Mouse (Mus musculus): ENCODE results near the gene Pygo2. TPM values are rescaled to one million over a fixed set of nuclear protein-coding genes. Genes with fewer than 3 reads are reported as not detected.

The Pygo2 gene
- polyA plus RNA-seq (2014; fragmentation: Nextera tagmentation; extraction: Ambion mirVana), result 55.8 and 56.5 TPM in 2 replicates

DNA sequence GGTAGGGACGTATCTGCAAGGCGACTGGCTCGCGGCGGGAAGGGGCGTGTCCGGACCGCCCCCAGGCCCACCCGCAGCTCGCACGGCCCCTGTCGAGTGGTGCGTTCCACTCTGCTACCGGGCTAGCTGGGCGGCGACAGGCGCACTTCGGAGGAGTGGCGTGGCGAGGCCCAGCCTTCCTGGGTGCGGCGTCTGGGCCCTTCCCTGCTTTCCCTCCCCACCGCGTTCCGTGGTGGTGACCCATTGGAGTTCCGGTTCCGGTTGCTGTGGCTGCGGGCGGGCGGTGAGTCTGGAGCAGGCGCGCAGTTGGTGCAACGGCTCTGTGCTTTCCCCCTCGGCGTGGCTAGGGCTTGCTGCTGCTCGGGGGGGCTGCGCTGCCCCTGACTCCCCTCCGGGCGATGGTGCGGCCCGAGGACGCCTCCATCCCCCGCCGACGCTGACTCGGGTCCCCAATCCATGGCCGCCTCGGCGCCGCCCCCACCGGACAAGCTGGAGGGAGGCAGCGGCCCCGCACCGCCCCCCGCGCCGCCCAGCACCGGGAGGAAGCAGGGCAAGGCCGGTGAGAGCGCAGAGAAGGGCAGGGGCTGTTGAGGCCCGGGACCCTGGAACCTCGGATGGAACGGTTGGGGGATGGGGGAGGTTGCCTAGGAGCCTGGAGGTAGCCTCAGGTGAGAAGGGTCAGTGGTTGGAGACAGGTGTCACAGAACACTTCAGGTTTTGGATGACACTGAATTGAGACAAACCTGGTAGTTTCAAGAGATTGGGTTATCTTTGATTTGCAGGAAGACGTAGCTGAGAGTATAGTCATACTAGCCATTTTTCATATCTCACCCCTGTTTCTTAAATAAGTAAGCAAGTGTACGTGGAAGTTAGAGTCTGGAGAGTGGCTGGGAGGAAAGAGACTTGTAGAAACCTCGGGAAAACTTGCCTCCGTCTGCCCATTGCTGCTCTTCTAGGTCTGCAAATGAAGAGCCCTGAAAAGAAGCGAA lies at the start of gene Pygo2:
Gene Pygo2, plus strand, starts transcription at position 44 of the 989 bp plus-strand sequence.
- H3K4me3 ChIP-seq (ENCODE audit: low read depth, low read length), result peak within 1 kb of the TSS; percentile 97
- H3K4me1 ChIP-seq (ENCODE audit: control insufficient read depth, insufficient read depth, low read length), result no peaks in the 10 kb centered on the region
- no peaks in the 10 kb centered on the region for H3K9me3 ChIP-seq (replicated peaks; ENCODE audit: control insufficient read depth, low read length)
- 3% methylated on average over 58 of the region's 68 CpGs for WGBS
- no peaks in the 10 kb centered on the region for H3K27me3 ChIP-seq (ENCODE audit: control insufficient read depth, insufficient read depth, low read length)
- H3K36me3 ChIP-seq (replicated peaks; ENCODE audit: control insufficient read depth, insufficient read depth, low read depth, low read length), result peaks cover 7% of the 10 kb centered on the region
- ATAC-seq (replicated peaks; ENCODE audit: insufficient number of reproducible peaks, low FRiP score, low TSS enrichment, low read depth) (peak; percentile 95), DNase-seq (ENCODE audit: low spot score) (peak; percentile 95)
- peak within 1 kb of the TSS; percentile 94 for H3K9ac ChIP-seq (replicated peaks; ENCODE audit: low read length)
- H3K27ac ChIP-seq (replicated peaks; ENCODE audit: low read depth, low read length), result peak within 1 kb of the TSS; percentile 83
- peak within 1 kb of the TSS; percentile 82 for H3K4me2 ChIP-seq (ENCODE audit: low read depth, low read length)

DNA sequence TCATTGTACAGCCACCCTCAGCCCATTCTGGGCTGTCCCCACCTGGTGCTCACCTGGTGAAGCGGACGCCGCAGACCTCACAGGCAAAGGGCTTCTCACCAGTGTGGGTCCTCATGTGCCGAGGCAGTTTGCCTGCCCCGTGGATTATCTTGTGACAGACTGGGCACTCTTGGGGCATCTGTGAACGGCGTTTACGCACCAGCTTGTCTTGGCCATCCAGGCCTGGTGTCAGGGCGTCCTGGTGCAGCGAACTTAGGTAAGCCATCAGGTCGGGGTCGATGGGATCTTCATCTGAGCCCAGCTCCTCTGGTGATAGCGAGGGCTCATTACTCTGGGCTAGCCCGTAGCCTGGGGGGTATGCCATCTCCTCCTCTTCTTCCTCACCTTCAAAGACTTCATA lies 49.7 kb upstream of the Pygo2 start:
- no peak overlapping the region for H3K27ac ChIP-seq (replicated peaks; ENCODE audit: low read depth, low read length)
- no peaks in the 10 kb centered on the region for H3K27me3 ChIP-seq (ENCODE audit: control insufficient read depth, insufficient read depth, low read length)
- no peak for ATAC-seq (replicated peaks; ENCODE audit: insufficient number of reproducible peaks, low FRiP score, low TSS enrichment, low read depth)
- WGBS, result 93% methylated on average over 14 of the region's 14 CpGs
- no peak overlapping the region for H3K4me2 ChIP-seq (ENCODE audit: low read depth, low read length)
- no peak for DNase-seq (ENCODE audit: low spot score)
- H3K9me3 ChIP-seq (replicated peaks; ENCODE audit: control insufficient read depth, low read length), result no peaks in the 10 kb centered on the region
- H3K4me3 ChIP-seq (ENCODE audit: low read depth, low read length), result no peak overlapping the region
- H3K36me3 ChIP-seq (replicated peaks; ENCODE audit: control insufficient read depth, insufficient read depth, low read depth, low read length), result no peaks in the 10 kb centered on the region
- H3K4me1 ChIP-seq (ENCODE audit: control insufficient read depth, insufficient read depth, low read length), result peaks cover 2% of the 10 kb centered on the region; the same call in 1 of the 2 replicates
- no peak overlapping the region for H3K9ac ChIP-seq (replicated peaks; ENCODE audit: low read length)

DNA sequence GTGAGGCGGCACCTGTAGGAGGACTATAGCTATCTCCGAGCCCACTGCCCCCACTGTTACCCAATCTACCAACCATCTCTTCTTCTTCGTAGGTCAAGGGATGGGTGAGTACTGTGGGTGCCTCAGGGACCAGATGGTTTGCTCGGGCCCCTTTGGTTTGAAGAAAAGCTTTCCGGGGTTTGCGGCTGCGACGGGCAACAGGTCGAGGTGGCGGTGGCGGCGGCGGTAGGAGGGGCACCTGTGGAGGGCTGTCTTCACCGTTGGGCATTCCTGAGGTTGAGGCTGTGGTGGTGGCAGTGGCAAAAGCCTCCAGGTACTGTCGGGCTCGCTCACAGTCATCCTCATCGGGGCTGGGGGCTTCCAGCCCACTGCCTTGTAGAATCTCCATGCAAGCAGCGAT lies 49.3 kb upstream of the Pygo2 start:
- Histone ChIP-seq H3K4me1 (ENCODE audit: control insufficient read depth, insufficient read depth, low read length) (peaks cover 2% of the 10 kb centered on the region; the same call in 1 of the 2 replicates), H3K4me3 (ENCODE audit: low read depth, low read length) (no peak overlapping the region), H3K36me3 (replicated peaks; ENCODE audit: control insufficient read depth, insufficient read depth, low read depth, low read length) (no peaks in the 10 kb centered on the region), H3K9ac (replicated peaks; ENCODE audit: low read length) (no peak overlapping the region), H3K27ac (replicated peaks; ENCODE audit: low read depth, low read length) (no peak overlapping the region), H3K9me3 (replicated peaks; ENCODE audit: control insufficient read depth, low read length) (no peaks in the 10 kb centered on the region), H3K4me2 (ENCODE audit: low read depth, low read length) (no peak overlapping the region), H3K27me3 (ENCODE audit: control insufficient read depth, insufficient read depth, low read length) (no peaks in the 10 kb centered on the region)
- WGBS, result 93% methylated on average over 18 of the region's 18 CpGs
- ATAC-seq (replicated peaks; ENCODE audit: insufficient number of reproducible peaks, low FRiP score, low TSS enrichment, low read depth) (no peak), DNase-seq (ENCODE audit: low spot score) (no peak)

DNA sequence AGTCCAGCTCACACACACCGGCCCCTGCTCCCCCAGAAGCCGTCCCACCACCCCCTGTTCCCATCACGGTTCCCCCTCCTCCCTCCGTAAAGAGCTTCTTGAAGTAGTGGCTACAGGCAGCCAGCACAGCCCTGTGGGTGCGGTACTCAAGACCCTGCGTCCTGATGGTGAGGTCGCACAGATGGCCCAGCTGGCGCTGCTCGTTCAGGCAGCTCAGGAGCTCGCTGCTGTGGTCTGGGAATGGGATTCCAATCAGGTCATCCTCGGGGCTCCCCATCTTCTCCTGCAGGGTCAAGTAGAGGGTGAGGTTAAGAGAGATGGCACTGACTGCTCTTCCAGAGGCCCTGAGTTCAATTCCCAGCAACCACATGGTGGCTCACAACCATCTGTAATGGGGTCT lies 48.8 kb upstream of the Pygo2 start:
- ATAC-seq (replicated peaks; ENCODE audit: insufficient number of reproducible peaks, low FRiP score, low TSS enrichment, low read depth), result no peak

DNA sequence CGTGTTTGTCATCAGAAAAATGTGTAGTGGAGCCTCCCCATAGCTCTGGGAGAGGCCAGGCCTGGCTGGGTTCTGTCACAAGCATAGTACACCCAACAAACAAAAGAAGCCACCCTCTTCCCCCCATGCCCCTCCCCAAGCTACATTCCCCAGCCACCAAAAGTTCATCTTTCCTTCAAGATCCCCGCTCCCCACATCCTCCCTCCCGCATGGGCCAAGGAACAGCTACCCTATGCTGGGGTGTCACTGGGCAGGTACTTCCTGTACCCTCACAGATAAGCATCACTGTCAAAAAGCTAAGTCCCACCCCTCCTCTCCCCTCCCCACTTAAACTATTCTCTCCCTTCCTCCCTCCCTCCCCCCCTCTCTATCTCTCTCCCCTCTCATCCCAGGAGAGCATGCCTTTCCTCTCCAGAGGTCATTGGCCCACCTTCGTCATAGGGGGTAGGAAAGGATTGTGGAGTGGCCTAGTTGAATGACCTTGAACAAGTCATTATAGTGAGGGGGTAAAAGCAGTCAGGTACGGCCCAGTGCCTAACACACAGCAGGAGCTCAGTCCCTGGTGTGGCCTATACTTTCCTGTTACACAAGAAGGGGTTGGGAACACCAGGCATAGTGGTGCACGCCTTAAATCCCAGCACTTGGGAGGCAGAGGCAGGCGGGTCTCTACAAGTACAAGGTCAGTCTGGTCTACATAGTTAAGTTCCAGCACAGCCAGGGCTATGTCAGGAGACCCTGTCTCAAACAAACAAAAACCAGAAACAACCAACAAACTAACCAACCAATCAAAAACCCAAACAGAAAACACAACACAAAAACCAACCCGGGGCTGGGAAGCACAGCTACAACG lies 47.8 kb upstream of the Pygo2 start:
- H3K27me3 ChIP-seq (ENCODE audit: control insufficient read depth, insufficient read depth, low read length), result no peaks in the 10 kb centered on the region
- DNase-seq (ENCODE audit: low spot score) (no peak), ATAC-seq (replicated peaks; ENCODE audit: insufficient number of reproducible peaks, low FRiP score, low TSS enrichment, low read depth) (no peak)
- WGBS, result 81% methylated on average over 9 of the region's 9 CpGs
- H3K4me3 ChIP-seq (ENCODE audit: low read depth, low read length), result no peak overlapping the region
- H3K4me2 ChIP-seq (ENCODE audit: low read depth, low read length), result no peak overlapping the region
- no peaks in the 10 kb centered on the region for H3K36me3 ChIP-seq (replicated peaks; ENCODE audit: control insufficient read depth, insufficient read depth, low read depth, low read length)
- peaks cover 5% of the 10 kb centered on the region for H3K4me1 ChIP-seq (ENCODE audit: control insufficient read depth, insufficient read depth, low read length)
- no peak overlapping the region for H3K9ac ChIP-seq (replicated peaks; ENCODE audit: low read length)
- no peaks in the 10 kb centered on the region for H3K9me3 ChIP-seq (replicated peaks; ENCODE audit: control insufficient read depth, low read length)
- no peak overlapping the region for H3K27ac ChIP-seq (replicated peaks; ENCODE audit: low read depth, low read length)

More for the DNA sequence above, 48.8 kb upstream of the Pygo2 start:
- H3K9me3 ChIP-seq (replicated peaks; ENCODE audit: control insufficient read depth, low read length), result no peaks in the 10 kb centered on the region
- H3K36me3 ChIP-seq (replicated peaks; ENCODE audit: control insufficient read depth, insufficient read depth, low read depth, low read length), result no peaks in the 10 kb centered on the region
- no peak overlapping the region for H3K4me3 ChIP-seq (ENCODE audit: low read depth, low read length)
- 89% methylated on average over 11 of the region's 11 CpGs for WGBS
- no peak overlapping the region for H3K9ac ChIP-seq (replicated peaks; ENCODE audit: low read length)
- no peak overlapping the region for H3K4me2 ChIP-seq (ENCODE audit: low read depth, low read length)
- no peak for DNase-seq (ENCODE audit: low spot score)
- no peak overlapping the region for H3K27ac ChIP-seq (replicated peaks; ENCODE audit: low read depth, low read length)
- peaks cover 2% of the 10 kb centered on the region; the same call in 1 of the 2 replicates for H3K4me1 ChIP-seq (ENCODE audit: control insufficient read depth, insufficient read depth, low read length)
- no peaks in the 10 kb centered on the region for H3K27me3 ChIP-seq (ENCODE audit: control insufficient read depth, insufficient read depth, low read length)

DNA sequence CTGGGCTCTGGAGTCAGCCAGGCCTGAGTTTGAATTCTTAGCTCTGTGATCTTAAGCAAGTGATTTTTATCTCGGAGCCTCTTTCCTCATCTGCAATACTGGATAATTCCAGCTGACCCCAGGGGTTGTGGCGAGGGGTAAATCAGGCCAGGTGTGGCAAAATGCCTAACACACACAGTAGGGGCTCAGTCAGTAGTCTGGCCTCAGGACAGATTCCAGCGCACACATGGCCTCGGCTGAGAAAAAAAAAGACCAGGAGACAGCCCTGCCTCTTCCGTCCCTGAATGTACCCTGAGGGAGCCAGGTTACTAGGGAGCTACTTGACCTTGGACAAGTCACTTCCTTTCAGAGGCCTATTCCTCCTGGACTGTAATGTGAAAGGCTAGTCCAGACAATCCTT lies 47.1 kb upstream of the Pygo2 start:
- Histone ChIP-seq H3K4me2 (ENCODE audit: low read depth, low read length) (no peak overlapping the region), H3K9ac (replicated peaks; ENCODE audit: low read length) (no peak overlapping the region), H3K36me3 (replicated peaks; ENCODE audit: control insufficient read depth, insufficient read depth, low read depth, low read length) (no peaks in the 10 kb centered on the region), H3K9me3 (replicated peaks; ENCODE audit: control insufficient read depth, low read length) (no peaks in the 10 kb centered on the region), H3K4me3 (ENCODE audit: low read depth, low read length) (no peak overlapping the region), H3K27ac (replicated peaks; ENCODE audit: low read depth, low read length) (no peak overlapping the region), H3K4me1 (ENCODE audit: control insufficient read depth, insufficient read depth, low read length) (peaks cover 5% of the 10 kb centered on the region), H3K27me3 (ENCODE audit: control insufficient read depth, insufficient read depth, low read length) (no peaks in the 10 kb centered on the region)
- 66% methylated on average over 5 of the region's 5 CpGs for WGBS
- no peak for ATAC-seq (replicated peaks; ENCODE audit: insufficient number of reproducible peaks, low FRiP score, low TSS enrichment, low read depth)
- no peak for DNase-seq (ENCODE audit: low spot score)

DNA sequence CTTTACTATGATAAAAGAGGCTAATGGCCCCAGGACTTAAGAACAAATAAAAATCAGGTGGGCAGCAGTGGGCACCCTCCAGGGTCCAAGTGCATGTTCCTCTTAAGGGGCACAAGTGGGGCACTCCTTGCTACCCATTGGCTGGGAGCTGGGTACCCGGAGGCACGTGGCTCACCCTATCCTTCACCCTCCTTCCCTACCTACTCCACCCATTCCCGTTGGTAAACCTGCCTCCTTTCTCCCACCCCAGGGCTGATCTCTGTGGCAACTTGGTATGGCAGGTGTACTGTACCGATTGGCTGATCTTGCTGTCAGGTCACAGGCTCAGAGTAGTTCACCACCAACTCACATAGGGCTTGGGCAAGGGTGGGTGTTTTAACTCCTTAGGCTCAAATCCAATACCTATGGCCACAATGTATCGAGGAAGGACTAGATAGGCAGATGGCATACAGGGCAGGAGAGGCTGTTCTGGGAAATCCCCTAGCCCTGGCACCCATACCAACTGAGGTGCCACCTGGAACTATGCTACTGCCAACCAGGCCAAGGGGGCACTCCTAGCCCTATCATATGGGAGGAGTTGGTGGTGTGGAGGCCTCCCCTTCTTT lies 46.3 kb upstream of the Pygo2 start:
- ATAC-seq (replicated peaks; ENCODE audit: insufficient number of reproducible peaks, low FRiP score, low TSS enrichment, low read depth) (no peak), DNase-seq (ENCODE audit: low spot score) (no peak)
- no peak overlapping the region for H3K27ac ChIP-seq (replicated peaks; ENCODE audit: low read depth, low read length)
- no peak overlapping the region for H3K4me2 ChIP-seq (ENCODE audit: low read depth, low read length)
- H3K36me3 ChIP-seq (replicated peaks; ENCODE audit: control insufficient read depth, insufficient read depth, low read depth, low read length), result no peaks in the 10 kb centered on the region
- no peaks in the 10 kb centered on the region for H3K27me3 ChIP-seq (ENCODE audit: control insufficient read depth, insufficient read depth, low read length)
- no peak overlapping the region for H3K4me3 ChIP-seq (ENCODE audit: low read depth, low read length)
- H3K4me1 ChIP-seq (ENCODE audit: control insufficient read depth, insufficient read depth, low read length), result peaks cover 3% of the 10 kb centered on the region; the same call in 1 of the 2 replicates
- no peak overlapping the region for H3K9ac ChIP-seq (replicated peaks; ENCODE audit: low read length)
- 83% methylated on average over 5 of the region's 5 CpGs for WGBS
- no peaks in the 10 kb centered on the region for H3K9me3 ChIP-seq (replicated peaks; ENCODE audit: control insufficient read depth, low read length)

All from embryonic facial prominence, embryonic 11.5 days (tissue).